In genomic region chr11:76037581-76038294, GRCm38 (mm10) we compare ENCODE assay signal across 18 mouse cellular contexts. TPM values are rescaled to one million over a fixed set of nuclear protein-coding genes. Genes with fewer than 3 reads are reported as not detected.
DNase-seq lines count a peak whose midpoint lies in the region; ATAC-seq and TF ChIP-seq lines count a peak whose summit lies in the region.
"Had no signal": no experiment of that assay in that cellular context is flagged by ENCODE, and none has a peak within 500 bp of the region (broad histone marks: within the 10 kb centered on the region; RNA-seq: fewer than 3 reads in every experiment).

No protein-coding gene starts in this region.

- DNase-seq in heart, adult 11 months, result peak; percentile 97
- DNase-seq in heart, embryonic 10.5 days (ENCODE audit: low spot score), result no peak
- peak; percentile 33 for DNase-seq in lung, embryonic 14.5 days
- DNase-seq in lung, postnatal 14 days, result no peak
- peak; percentile 57 for DNase-seq in T-cell, adult 2 months (ENCODE audit: low spot score)
- peak; percentile 45 for DNase-seq in thymus, postnatal 14 days
- DNase-seq in embryo, embryonic 10.5 days (ENCODE audit: low spot score), result no peak
- no peak for DNase-seq in embryo, embryonic 11 days
- DNase-seq: cerebellum, postnatal 14 days; right cerebral cortex, adult 18-20 months had no signal

- H3K27me3 ChIP-seq in heart, embryonic 10.5 days (ENCODE audit: insufficient read depth, poor library complexity, severe bottlenecking), result peaks cover 3% of the 10 kb centered on the region; the same call in 1 of the 2 replicates
- no peaks in the 10 kb centered on the region for H3K27me3 ChIP-seq in lung, embryonic 14.5 days (ENCODE audit: insufficient read depth, low read length)
- H3K27me3 ChIP-seq: hindbrain, embryonic 15.5 days; Patski had no signal

- no peak overlapping the region for H3K4me3 ChIP-seq in heart, embryonic 10.5 days
- H3K4me3 ChIP-seq in lung, embryonic 14.5 days (ENCODE audit: low read depth, low read length), result no peak overlapping the region
- H3K4me3 ChIP-seq: embryonic facial prominence, embryonic 10.5 days; hindbrain, embryonic 15.5 days had no signal

- no peak overlapping the region for H3K9ac ChIP-seq in lung, embryonic 14.5 days
- H3K9ac ChIP-seq: hindbrain, embryonic 15.5 days had no signal

- 40% methylated on average over 6 of the region's 6 CpGs for WGBS in heart, embryonic 10.5 days
- 28% methylated on average over 6 of the region's 6 CpGs for WGBS in lung, embryonic 14.5 days

- H3K4me2 ChIP-seq in lung, embryonic 14.5 days, result no peak overlapping the region
- H3K4me2 ChIP-seq: hindbrain, embryonic 15.5 days had no signal

- no peak for ATAC-seq in lung, embryonic 14.5 days (ENCODE audit: insufficient read depth)
- ATAC-seq: forebrain, embryonic 14.5 days; intestine, postnatal 0 days; midbrain, embryonic 16.5 days; Patski had no signal

- H3K36me3 ChIP-seq in heart, embryonic 10.5 days, result no peaks in the 10 kb centered on the region
- no peaks in the 10 kb centered on the region for H3K36me3 ChIP-seq in lung, embryonic 14.5 days (ENCODE audit: insufficient read depth)
- H3K36me3 ChIP-seq: embryonic facial prominence, embryonic 10.5 days; hindbrain, embryonic 15.5 days had no signal

- TF ChIP-seq CTCF in lung, embryonic 14.5 days (IDR thresholded peaks at IDR 0.05; ENCODE audit: low read depth), result no peak

- peaks cover 9% of the 10 kb centered on the region for H3K4me1 ChIP-seq in heart, embryonic 10.5 days
- peaks cover under 1% of the 10 kb centered on the region; the same call in 1 of the 2 replicates for H3K4me1 ChIP-seq in lung, embryonic 14.5 days (ENCODE audit: insufficient read depth)

- no peaks in the 10 kb centered on the region for H3K9me3 ChIP-seq in heart, embryonic 10.5 days
- H3K9me3 ChIP-seq in lung, embryonic 14.5 days (ENCODE audit: low read depth, low read length), result no peaks in the 10 kb centered on the region
- H3K9me3 ChIP-seq: embryonic facial prominence, embryonic 10.5 days; hindbrain, embryonic 15.5 days had no signal

- H3K27ac ChIP-seq in heart, embryonic 10.5 days, result no peak overlapping the region
- H3K27ac ChIP-seq in lung, embryonic 14.5 days (ENCODE audit: low read depth), result no peak overlapping the region
- H3K27ac ChIP-seq: embryonic facial prominence, embryonic 10.5 days; hindbrain, embryonic 15.5 days; stomach, postnatal 0 days had no signal

RNA-seq across cellular contexts. Expression of gene Rflnb, which starts 10.2 kb away (rescaled TPM):
- polyA plus RNA-seq in heart, embryonic 10.5 days (2016; fragmentation: Nextera tagmentation; extraction: Ambion mirVana), result 8.4 and 13.3 TPM in 2 replicates
- polyA plus RNA-seq in lung, embryonic 14.5 days (2014; fragmentation: Nextera tagmentation; extraction: Ambion mirVana), result 47.6 and 51.0 TPM in 2 replicates

RNA-seq across cellular contexts. Expression of gene 1700016K19Rik, which starts 38.0 kb away (rescaled TPM):
- 0.16 TPM in 1 of 2 replicates, not detected in the other for polyA plus RNA-seq in heart, embryonic 10.5 days (2016; fragmentation: Nextera tagmentation; extraction: Ambion mirVana)
- polyA plus RNA-seq in lung, embryonic 14.5 days (2014; fragmentation: Nextera tagmentation; extraction: Ambion mirVana), result 1.6 and 2.2 TPM in 2 replicates
- polyA plus RNA-seq: intestine, postnatal 0 days; liver, embryonic 16.5 days had no signal

Comparison
In these comparisons a context has a peak if more than half of its experiments do, and no peak if none do; other contexts are left out.
1. DNase-seq: peak in heart, adult 11 months (single experiment), lung, embryonic 14.5 days (single experiment), T-cell, adult 2 months (single experiment) and thymus, postnatal 14 days (single experiment); none in heart, embryonic 10.5 days (single experiment), lung, postnatal 14 days (single experiment), embryo, embryonic 10.5 days (single experiment) and embryo, embryonic 11 days (single experiment).